Mouse (Mus musculus) stomach, embryonic 15.5 days (tissue): Measurements from ENCODE around the gene Cdkn1a. TPM values are rescaled to one million over a fixed set of nuclear protein-coding genes. Genes with fewer than 3 reads are reported as not detected.

Experiments
- ATAC-seq: fragments of 200-750 bp; cut with Nextera tagmentation; 2 replicates; pipeline ENCODE4 v1.8.0; 2017; ENCODE audit warnings: low read depth, moderate number of reproducible peaks, moderate TSS enrichment; ENCODE audit not compliant: insufficient read depth, low FRiP score
- H3K27ac ChIP-seq: fragments of 300-500 bp; sonication (generic); 2 replicates; pipeline ENCODE4 v1.5.1; 2015; ENCODE audit warnings: mild to moderate bottlenecking, inconsistent platforms
- H3K27me3 ChIP-seq: fragments of 300-500 bp; sonication (generic); replicated peaks from 2 replicates; pipeline ENCODE4 v1.6.1; 2015; ENCODE audit warnings: inconsistent platforms
- H3K36me3 ChIP-seq: fragments of 300-500 bp; sonication (generic); 2 replicates; pipeline ENCODE4 v1.6.1; 2015; ENCODE audit warnings: inconsistent platforms
- H3K4me1 ChIP-seq: fragments of 300-500 bp; sonication (generic); 2 replicates; pipeline ENCODE4 v1.6.1; 2015; ENCODE audit warnings: inconsistent platforms
- H3K4me2 ChIP-seq: fragments of 300-500 bp; sonication (generic); 2 replicates; pipeline ENCODE4 v1.6.1; 2015; ENCODE audit warnings: mild to moderate bottlenecking, inconsistent platforms
- H3K4me3 ChIP-seq: fragments of 300-500 bp; sonication (generic); replicated peaks from 2 replicates; pipeline ENCODE4 v1.5.1; 2015; ENCODE audit warnings: inconsistent platforms
- H3K9ac ChIP-seq: fragments of 300-500 bp; sonication (generic); 2 replicates; pipeline ENCODE4 v1.6.1; 2015; ENCODE audit warnings: inconsistent platforms
- H3K9me3 ChIP-seq: fragments of 300-500 bp; sonication (generic); 2 replicates; pipeline ENCODE4 v1.6.1; 2016; ENCODE audit warnings: inconsistent platforms
- WGBS: fragments of 180-500 bp; shearing (Covaris S2); methylation state at CpG from one replicate; pipeline ENCODE4 v1.1.7; 2015; 5-methylcytosine and 5-hydroxymethylcytosine counted together
- polyA plus RNA-seq: library from polyadenylated mRNA; unstranded; fragments of >200 nt; fragmentation: Nextera tagmentation; extraction: Ambion mirVana; gene quantifications from 2 replicates; pipeline ENCODE4 v1.2.1, GENCODE M21; 2015

Cdkn1a gene
- polyA plus RNA-seq, 1 experiment from 2014 or later, result 102 TPM

DNA sequence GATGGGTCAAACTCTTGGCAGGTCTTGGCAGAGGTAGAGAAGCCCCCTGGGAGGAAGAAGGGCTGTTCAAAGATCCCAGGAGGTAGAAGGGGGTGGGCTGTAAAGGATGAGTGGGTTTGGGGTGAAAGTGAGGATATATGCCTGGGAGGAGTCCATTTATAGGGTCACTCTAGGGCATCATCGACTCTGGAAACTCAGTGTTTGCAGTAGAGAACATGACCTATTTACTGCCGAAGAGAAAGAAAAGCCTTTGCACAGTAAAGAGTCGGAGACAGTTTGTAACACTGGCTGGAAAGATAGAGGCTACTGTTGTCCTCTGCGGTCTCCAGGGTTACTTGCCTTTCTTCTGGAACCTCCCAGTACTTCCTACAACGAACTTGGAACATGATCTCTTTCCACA, 17.5 kb upstream of the Cdkn1a start:
- Histone ChIP-seq H3K9ac (no peak overlapping the region), H3K4me2 (no peak overlapping the region), H3K4me3 (no peak overlapping the region), H3K4me1 (peaks cover 15% of the 10 kb centered on the region; the same call in 1 of the 2 replicates), H3K9me3 (no peaks in the 10 kb centered on the region), H3K27ac (no peak overlapping the region), H3K36me3 (no peaks in the 10 kb centered on the region), H3K27me3 (no peaks in the 10 kb centered on the region)
- ATAC-seq, result no peak
- 41% methylated on average over 5 of the region's 5 CpGs for WGBS

GRCm38 (mm10) chr17:29074085-29074484, 16.7 kb upstream of the Cdkn1a start:
- 68% methylated on average over 13 of the region's 13 CpGs for WGBS
- Histone ChIP-seq H3K4me1 (peaks cover 21% of the 10 kb centered on the region; the same call in 1 of the 2 replicates), H3K36me3 (no peaks in the 10 kb centered on the region)

GRCm38 (mm10) chr17:29076235-29076634, 14.5 kb upstream of the Cdkn1a start:
- no peaks in the 10 kb centered on the region for H3K36me3 ChIP-seq
- WGBS, result 84% methylated on average over 8 of the region's 8 CpGs
- 0 out of 2 replicates have a peak, but pooled peaks cover 5% of the 10 kb centered on the region for H3K27me3 ChIP-seq
- no peak overlapping the region for H3K4me2 ChIP-seq
- no peak for ATAC-seq
- no peak overlapping the region for H3K9ac ChIP-seq
- no peak overlapping the region for H3K4me3 ChIP-seq
- H3K27ac ChIP-seq, result no peak overlapping the region
- H3K4me1 ChIP-seq, result peaks cover 29% of the 10 kb centered on the region
- no peaks in the 10 kb centered on the region for H3K9me3 ChIP-seq

More at GRCm38 (mm10) chr17:29074085-29074484, 16.7 kb upstream of the Cdkn1a start:
- ATAC-seq, result no peak
- no peaks in the 10 kb centered on the region for H3K9me3 ChIP-seq
- H3K27ac ChIP-seq, result no peak overlapping the region
- H3K4me3 ChIP-seq, result no peak overlapping the region
- no peak overlapping the region for H3K9ac ChIP-seq
- no peak overlapping the region for H3K4me2 ChIP-seq
- H3K27me3 ChIP-seq, result no peaks in the 10 kb centered on the region

DNA sequence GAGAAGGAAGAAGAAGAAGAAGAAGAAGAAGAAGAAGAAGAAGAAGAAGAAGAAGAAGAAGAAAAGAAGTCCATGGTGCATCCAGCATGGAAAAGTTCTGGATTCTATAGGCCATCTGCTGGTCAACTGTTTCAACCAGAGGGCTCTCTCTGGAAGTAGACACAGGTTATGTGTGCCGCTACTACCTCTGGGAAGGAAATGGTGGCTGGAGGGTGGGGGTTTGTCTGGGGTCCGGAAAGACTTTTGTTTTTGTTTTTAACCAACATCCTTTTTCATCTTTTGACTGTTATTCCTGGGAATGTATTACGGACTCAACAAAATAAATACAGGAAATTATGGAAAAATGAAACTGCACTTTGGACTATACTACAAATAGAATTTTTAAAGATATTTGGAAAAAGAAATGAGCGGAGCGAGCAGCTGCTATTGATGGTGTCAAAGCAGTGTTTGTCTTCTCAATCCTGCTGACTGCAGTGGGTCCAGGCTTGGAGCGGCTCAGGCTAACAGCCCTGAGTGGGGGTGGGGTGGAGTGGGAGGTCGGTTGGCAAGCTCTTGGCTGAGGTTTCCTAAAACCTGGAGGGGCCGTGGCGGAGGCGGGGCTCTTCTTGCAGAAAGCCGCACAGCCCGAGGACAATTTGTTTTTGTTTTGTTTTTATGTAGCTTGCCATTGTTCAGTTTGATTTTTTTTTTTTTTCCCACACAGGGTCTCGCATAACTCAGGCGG, 12.8 kb upstream of the Cdkn1a start:
- WGBS, result 18% methylated on average over 14 of the region's 14 CpGs
- Histone ChIP-seq H3K4me3 (peak overlapping the region; percentile 34), H3K9me3 (no peaks in the 10 kb centered on the region), H3K4me2 (peak overlapping the region; percentile 57), H3K4me1 (peaks cover 31% of the 10 kb centered on the region), H3K27ac (peak overlapping the region; percentile 5; the same call in 1 of the 2 replicates), H3K36me3 (no peaks in the 10 kb centered on the region), H3K27me3 (peaks cover 5% of the 10 kb centered on the region; the same call in 1 of the 2 replicates), H3K9ac (peak overlapping the region; percentile 12; the same call in 1 of the 2 replicates)
- ATAC-seq, result no peak

GRCm38 (mm10) chr17:29078519-29079383, 12.0 kb upstream of the Cdkn1a start:
- ATAC-seq, result peak; percentile 23; the same call in 1 of the 2 replicates

DNA sequence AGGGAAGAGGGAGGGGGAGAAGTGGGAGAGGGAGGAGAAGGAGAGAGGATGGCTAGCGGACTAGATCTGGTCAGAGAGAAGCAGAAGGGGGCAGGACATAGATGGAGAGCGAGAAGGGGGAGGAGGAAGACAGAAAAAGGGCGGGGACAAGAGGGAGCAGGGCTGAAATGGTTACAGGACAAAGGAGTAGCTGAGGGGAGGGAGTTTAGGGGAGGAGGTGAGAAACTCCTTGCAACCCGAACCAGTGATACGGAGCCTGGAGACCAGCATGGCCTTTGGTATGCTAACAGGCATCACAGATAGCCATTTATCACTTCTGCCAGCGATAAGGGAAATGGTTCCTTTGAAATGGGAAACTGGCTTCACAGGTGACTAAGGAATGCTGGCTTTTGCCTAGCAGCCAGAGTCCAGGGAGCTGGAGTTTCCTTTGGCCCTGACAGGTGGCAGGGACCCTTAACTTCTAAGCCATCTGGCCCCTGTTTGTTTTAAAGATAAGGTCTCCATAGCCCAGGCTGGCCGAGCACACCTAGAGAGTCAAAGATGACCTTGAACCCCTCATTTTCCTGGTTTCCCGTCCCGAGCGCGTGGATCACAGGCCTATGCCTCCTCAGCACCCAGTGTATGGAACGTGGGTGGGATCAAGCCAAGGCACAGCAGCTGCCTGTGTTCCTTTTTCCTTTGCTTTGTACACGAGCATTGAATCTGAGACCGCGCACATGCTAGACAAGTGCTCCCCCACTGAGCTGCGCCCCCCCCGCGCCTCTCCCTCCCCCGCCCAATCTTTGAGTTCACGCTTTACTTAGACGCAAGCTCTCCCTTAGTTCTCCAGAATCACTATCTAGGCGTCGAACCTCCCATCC, 9.8 kb upstream of the Cdkn1a start:
- peak; percentile 78 for ATAC-seq
- Histone ChIP-seq H3K27me3 (peaks cover 5% of the 10 kb centered on the region; the same call in 1 of the 2 replicates), H3K9me3 (no peaks in the 10 kb centered on the region), H3K36me3 (peaks cover 3% of the 10 kb centered on the region; the same call in 1 of the 2 replicates), H3K4me3 (no peak overlapping the region), H3K4me1 (peaks cover 27% of the 10 kb centered on the region), H3K27ac (peak overlapping the region; percentile 69), H3K4me2 (peak overlapping the region; percentile 31), H3K9ac (no peak overlapping the region)
- 8% methylated on average over 23 of the region's 23 CpGs for WGBS

More at GRCm38 (mm10) chr17:29078519-29079383, 12.0 kb upstream of the Cdkn1a start:
- H3K4me1 ChIP-seq, result peaks cover 27% of the 10 kb centered on the region
- WGBS, result 14% methylated on average over 25 of the region's 25 CpGs
- H3K4me3 ChIP-seq, result peak overlapping the region; percentile 34
- H3K9ac ChIP-seq, result peak overlapping the region; percentile 12; the same call in 1 of the 2 replicates
- H3K9me3 ChIP-seq, result no peaks in the 10 kb centered on the region
- H3K27ac ChIP-seq, result peak overlapping the region; percentile 5; the same call in 1 of the 2 replicates
- no peaks in the 10 kb centered on the region for H3K36me3 ChIP-seq
- peaks cover 5% of the 10 kb centered on the region; the same call in 1 of the 2 replicates for H3K27me3 ChIP-seq
- peak overlapping the region; percentile 57 for H3K4me2 ChIP-seq

- 0 out of 2 replicates have a peak overlapping the region, but pooled peaks have one; percentile 8 for H3K4me3 ChIP-seq
- 12% methylated on average over 21 of the region's 21 CpGs for WGBS
- peaks cover 27% of the 10 kb centered on the region for H3K4me1 ChIP-seq
- H3K27ac ChIP-seq, result peak overlapping the region; percentile 69
- peak overlapping the region; percentile 31 for H3K4me2 ChIP-seq
- no peak overlapping the region for H3K9ac ChIP-seq
- no peaks in the 10 kb centered on the region for H3K9me3 ChIP-seq
- peaks cover 5% of the 10 kb centered on the region; the same call in 1 of the 2 replicates for H3K27me3 ChIP-seq
- peaks cover 3% of the 10 kb centered on the region; the same call in 1 of the 2 replicates for H3K36me3 ChIP-seq
- ATAC-seq, result no peak
These were observed 9.0 kb upstream of the Cdkn1a start for GRCm38 (mm10) chr17:29081618-29082381.

GRCm38 (mm10) chr17:29083586-29083985, 7.2 kb upstream of the Cdkn1a start:
- no peaks in the 10 kb centered on the region for H3K9me3 ChIP-seq
- peaks cover 5% of the 10 kb centered on the region; the same call in 1 of the 2 replicates for H3K27me3 ChIP-seq
- no peak overlapping the region for H3K4me3 ChIP-seq
- no peak overlapping the region for H3K27ac ChIP-seq
- WGBS, result 91% methylated on average over 8 of the region's 8 CpGs
- H3K4me1 ChIP-seq, result peaks cover 22% of the 10 kb centered on the region
- no peak for ATAC-seq
- H3K36me3 ChIP-seq, result peaks cover 3% of the 10 kb centered on the region; the same call in 1 of the 2 replicates
- H3K9ac ChIP-seq, result no peak overlapping the region
- no peak overlapping the region for H3K4me2 ChIP-seq

DNA sequence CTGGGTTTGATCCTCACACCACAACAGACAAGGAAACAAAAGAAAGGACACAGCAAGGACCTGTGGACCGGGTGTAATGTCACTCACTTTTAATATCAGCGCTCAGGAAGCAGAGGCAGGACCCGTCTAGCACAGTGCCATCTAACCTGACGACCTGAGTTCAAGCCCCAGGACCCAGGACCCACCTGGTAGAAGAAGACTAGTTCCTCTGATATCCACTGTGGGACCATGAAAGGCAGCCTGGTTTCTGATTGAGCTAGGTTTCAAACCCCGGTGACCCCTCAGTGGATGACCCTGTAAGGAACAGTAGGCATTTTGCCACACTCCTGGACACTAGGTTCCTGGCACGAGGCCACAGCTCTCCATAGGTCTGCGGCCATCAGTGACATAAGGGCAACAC, 6.1 kb upstream of the Cdkn1a start:
- Histone ChIP-seq H3K4me2 (no peak overlapping the region), H3K27ac (no peak overlapping the region), H3K27me3 (peaks cover 5% of the 10 kb centered on the region; the same call in 1 of the 2 replicates), H3K4me3 (no peak overlapping the region), H3K9me3 (no peaks in the 10 kb centered on the region), H3K4me1 (peaks cover 19% of the 10 kb centered on the region), H3K36me3 (peaks cover 3% of the 10 kb centered on the region; the same call in 1 of the 2 replicates), H3K9ac (no peak overlapping the region)
- no peak for ATAC-seq
- 86% methylated on average over 7 of the region's 7 CpGs for WGBS

- no peak overlapping the region for H3K27ac ChIP-seq
- no peak for ATAC-seq
- no peak overlapping the region for H3K9ac ChIP-seq
- no peak overlapping the region for H3K4me3 ChIP-seq
- no peak overlapping the region for H3K4me2 ChIP-seq
- H3K4me1 ChIP-seq, result peaks cover 19% of the 10 kb centered on the region
- H3K27me3 ChIP-seq, result peaks cover 5% of the 10 kb centered on the region; the same call in 1 of the 2 replicates
- peaks cover 3% of the 10 kb centered on the region; the same call in 1 of the 2 replicates for H3K36me3 ChIP-seq
- H3K9me3 ChIP-seq, result no peaks in the 10 kb centered on the region
- WGBS, result 79% methylated on average over 10 of the region's 10 CpGs
These were observed 5.5 kb upstream of the Cdkn1a start for GRCm38 (mm10) chr17:29085266-29085665.
